Mouse (Mus musculus) megakaryocyte, embryonic 14.5 days (primary cell): ENCODE measurements around the gene Aggf1. TPM values are rescaled to one million over a fixed set of nuclear protein-coding genes. Genes with fewer than 3 reads are reported as not detected.
A peak's percentile ranks its signal among the peaks of the same experiment; 100 is the strongest.

Experiments used
- H3K27me3 ChIP-seq: replicated peaks from 2 replicates; pipeline ENCODE3; 2012; ENCODE audit warnings: inconsistent platforms
- H3K36me3 ChIP-seq: replicated peaks from 2 replicates; pipeline ENCODE3; 2012; ENCODE audit warnings: low read length, inconsistent platforms, mixed read lengths
- H3K4me1 ChIP-seq: 2 replicates; pipeline ENCODE4 v1.6.1; 2012; ENCODE audit warnings: inconsistent platforms
- H3K4me3 ChIP-seq: replicated peaks from 2 replicates; pipeline ENCODE3; 2012; ENCODE audit warnings: moderate library complexity, mild to moderate bottlenecking, inconsistent platforms
- H3K9me3 ChIP-seq: 2 replicates; pipeline ENCODE4 v1.6.1; 2012; ENCODE audit warnings: inconsistent platforms
- FLI1 ChIP-seq: IDR thresholded peaks from 2 replicates; pipeline ENCODE4 v1.6.1; 2012; ENCODE audit warnings: low read length, inconsistent platforms, mixed read lengths
- GATA1 ChIP-seq: IDR thresholded peaks from 3 replicates; pipeline ENCODE4 v1.6.1; 2012; ENCODE audit warnings: mixed read lengths, low read length, inconsistent platforms, borderline replicate concordance
- polyA plus RNA-seq: library from polyadenylated mRNA; stranded (reverse); fragments of >175 nt; gene quantifications from 2 replicates; pipeline ENCODE4 v1.2.3, GENCODE M21; 2012; ENCODE audit warnings: low replicate concordance; ENCODE audit not compliant: insufficient read depth

Aggf1 gene
- polyA plus RNA-seq, 1 experiment = 10.7 TPM

GRCm38 (mm10) chr13:95323400-95323799 lies 51.8 kb downstream of the Aggf1 start, which contains the start of gene Zbed3:
TSS of gene Zbed3 (plus strand) at chr13:95323612.
- peaks cover 29% of the 10 kb centered on the region for H3K27me3 ChIP-seq
- H3K4me1 ChIP-seq = peaks cover 24% of the 10 kb centered on the region
- TF ChIP-seq FLI1 = no peak
- H3K4me3 ChIP-seq = peak within 1 kb of the TSS; percentile 96
- H3K36me3 ChIP-seq = no peaks in the 10 kb centered on the region
- H3K9me3 ChIP-seq = no peaks in the 10 kb centered on the region

- no peak for TF ChIP-seq FLI1
- TF ChIP-seq GATA1 = no peak
- Histone ChIP-seq H3K27me3 (peaks cover 41% of the 10 kb centered on the region), H3K36me3 (no peaks in the 10 kb centered on the region)
These were observed 54.7 kb downstream of the Aggf1 start for GRCm38 (mm10) chr13:95320451-95320850.

GRCm38 (mm10) chr13:95319153-95319552 lies 56.0 kb downstream of the Aggf1 start:
- Histone ChIP-seq H3K4me1 (peaks cover under 1% of the 10 kb centered on the region; the same call in 1 of the 2 replicates), H3K36me3 (no peaks in the 10 kb centered on the region), H3K27me3 (peaks cover 37% of the 10 kb centered on the region), H3K4me3 (no peak overlapping the region), H3K9me3 (no peaks in the 10 kb centered on the region)
- no peak for TF ChIP-seq FLI1

More at GRCm38 (mm10) chr13:95320451-95320850, 54.7 kb downstream of the Aggf1 start:
- no peaks in the 10 kb centered on the region for H3K9me3 ChIP-seq
- no peak overlapping the region for H3K4me3 ChIP-seq
- peaks cover 14% of the 10 kb centered on the region for H3K4me1 ChIP-seq

- Histone ChIP-seq H3K27me3 (peaks cover 31% of the 10 kb centered on the region), H3K4me1 (no peaks in the 10 kb centered on the region), H3K36me3 (no peaks in the 10 kb centered on the region), H3K4me3 (no peak overlapping the region), H3K9me3 (peaks cover 5% of the 10 kb centered on the region; the same call in 1 of the 2 replicates)
- no peak for TF ChIP-seq GATA1
- no peak for TF ChIP-seq FLI1
These were observed 63.1 kb downstream of the Aggf1 start for GRCm38 (mm10) chr13:95312016-95312415.

- Histone ChIP-seq H3K27me3 (peaks cover 12% of the 10 kb centered on the region), H3K9me3 (peaks cover 27% of the 10 kb centered on the region), H3K4me1 (no peaks in the 10 kb centered on the region), H3K36me3 (no peaks in the 10 kb centered on the region), H3K4me3 (no peak overlapping the region)
- TF ChIP-seq FLI1 = no peak
- no peak for TF ChIP-seq GATA1
These were observed 68.0 kb downstream of the Aggf1 start for GRCm38 (mm10) chr13:95307100-95307655.

- TF ChIP-seq FLI1 (no peak), GATA1 (no peak)
- Histone ChIP-seq H3K27me3 (peaks cover 9% of the 10 kb centered on the region), H3K9me3 (peaks cover 27% of the 10 kb centered on the region), H3K4me1 (no peaks in the 10 kb centered on the region), H3K4me3 (no peak overlapping the region), H3K36me3 (no peaks in the 10 kb centered on the region)
These were observed 68.6 kb downstream of the Aggf1 start for GRCm38 (mm10) chr13:95306596-95306995.

Other genes starting within 250 kb of the Aggf1 start
- 0.06 TPM in 1 of 2 replicates, not detected in the other for gene Pde8b, start 125.0 kb downstream of the Aggf1 start, polyA plus RNA-seq
- gene Zbed3, start 51.7 kb downstream of the Aggf1 start, polyA plus RNA-seq = 5.3 and 12.4 TPM in 2 replicates
- gene Crhbp, start 69.6 kb upstream of the Aggf1 start, polyA plus RNA-seq = not detected in 2 replicates
- gene S100z, start 103.4 kb upstream of the Aggf1 start, polyA plus RNA-seq = not detected in 2 replicates
- gene F2rl1, start 149.9 kb upstream of the Aggf1 start, polyA plus RNA-seq = not detected in 2 replicates
- gene F2r, start 243.1 kb upstream of the Aggf1 start, polyA plus RNA-seq = 53.3 and 84.2 TPM in 2 replicates